Mouse (Mus musculus): Measurements from ENCODE around the gene Kctd2. TPM values are rescaled to one million over a fixed set of nuclear protein-coding genes. Genes with fewer than 3 reads are reported as not detected.
"Not testable (repeated sequence)": the region's sequence is repeated elsewhere in the genome, so short reads cannot be mapped to it uniquely, and the experiment has no call there.

Gene Kctd2
- total RNA-seq, 2 experiments from 2014 or later, result 27.9 to 28.3 TPM

DNA sequence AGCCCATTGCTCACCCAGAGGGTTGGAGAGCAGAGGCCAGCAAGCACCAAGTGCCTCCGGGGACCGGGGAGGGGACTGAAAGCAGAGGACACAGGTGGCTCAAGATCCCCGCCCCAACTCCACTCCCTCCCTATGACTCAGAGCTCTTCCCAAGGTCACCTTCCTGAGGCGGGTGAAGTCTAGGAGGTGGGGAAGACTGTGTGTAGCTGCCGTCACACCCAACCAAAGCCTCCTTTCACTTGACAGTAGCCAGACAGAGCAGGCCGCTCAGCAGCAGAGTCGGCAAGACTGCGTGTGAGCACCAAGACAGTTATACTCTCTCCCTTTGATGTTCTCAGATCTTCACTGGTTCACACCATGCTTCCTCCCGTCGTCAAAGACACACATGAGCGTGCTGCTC is 43.5 kb downstream of the Kctd2 start:
- intact Hi-C loops (cut with DNase I), result loop anchor here (10.0 kb wide), 1 partner anchor 259 kb away; no protein-coding TSS in a partner anchor
- no peak for DNase-seq

DNA sequence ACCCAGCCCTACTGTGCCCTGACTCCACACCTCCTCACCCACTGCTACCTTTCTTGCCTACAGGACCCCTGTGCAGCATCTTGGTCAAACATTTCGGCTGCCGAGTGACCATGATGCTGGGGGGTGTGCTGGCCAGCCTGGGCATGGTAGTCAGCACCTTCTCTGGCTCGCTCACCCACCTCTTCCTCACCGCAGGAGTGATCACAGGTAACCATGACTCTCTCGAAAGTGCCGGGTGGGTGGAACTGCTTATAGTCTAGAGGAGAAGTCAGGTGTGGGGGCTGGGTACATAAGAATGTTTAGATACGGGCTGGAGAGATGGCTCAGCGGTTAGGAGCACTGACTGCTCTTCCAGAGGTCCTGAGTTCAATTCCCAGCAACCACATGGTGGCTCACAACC is 44.9 kb downstream of the Kctd2 start:
- intact Hi-C loops (cut with DNase I), result loop anchor here (10.0 kb wide), 1 partner anchor 260 kb away; no protein-coding TSS in a partner anchor

GRCm38 (mm10) chr11:115467217-115467618 is 47.3 kb downstream of the Kctd2 start:
- intact Hi-C loops (cut with DNase I), result loop anchor here (10.0 kb wide), 1 partner anchor 262 kb away; no protein-coding TSS in a partner anchor
- DNase-seq, result no peak

More for the DNA sequence above, 44.9 kb downstream of the Kctd2 start:
- no peak for DNase-seq

- intact Hi-C loops (cut with DNase I), result no loop called here
- DNase-seq, result no peak
These were observed 52.3 kb downstream of the Kctd2 start for GRCm38 (mm10) chr11:115472183-115472582.

- intact Hi-C loops (cut with DNase I), result loop anchor here (1.0 kb wide), 2 partner anchors 45 to 115 kb away; no protein-coding TSS in a partner anchor
- peak; percentile 94 to 99 for DNase-seq
These were observed 53.8 kb downstream of the Kctd2 start for GRCm38 (mm10) chr11:115473626-115474275.

- intact Hi-C loops (cut with DNase I), result no loop called here
- peak; percentile 95 to 96 for DNase-seq
These were observed 55.3 kb downstream of the Kctd2 start, which contains the start of gene Armc7 for GRCm38 (mm10) chr11:115475025-115475757. Armc7 (plus strand) TSS chr11:115475667.

DNA sequence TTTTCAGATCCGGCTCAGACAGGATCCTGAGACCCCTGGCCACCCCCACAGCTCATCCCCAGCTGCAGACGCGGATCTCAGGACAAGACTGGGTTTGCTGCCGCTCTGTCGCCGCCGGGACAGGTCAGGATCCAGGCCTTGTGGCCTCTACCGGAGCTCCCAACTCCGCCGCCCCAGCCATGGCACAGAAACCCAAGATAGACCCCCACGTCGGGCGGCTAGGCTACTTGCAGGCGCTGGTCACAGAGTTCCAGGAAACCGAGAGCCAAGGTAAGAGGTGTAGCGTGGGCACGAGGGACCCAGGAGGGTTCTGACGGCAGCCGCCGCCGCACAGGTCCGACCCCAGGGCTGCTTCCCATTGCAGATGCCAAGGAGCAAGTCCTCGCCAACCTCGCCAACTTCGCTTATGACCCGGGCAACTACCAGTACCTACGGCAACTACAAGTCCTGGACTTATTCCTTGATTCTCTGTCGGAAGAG is 55.9 kb downstream of the Kctd2 start:
- intact Hi-C loops (cut with DNase I), result no loop called here

DNA sequence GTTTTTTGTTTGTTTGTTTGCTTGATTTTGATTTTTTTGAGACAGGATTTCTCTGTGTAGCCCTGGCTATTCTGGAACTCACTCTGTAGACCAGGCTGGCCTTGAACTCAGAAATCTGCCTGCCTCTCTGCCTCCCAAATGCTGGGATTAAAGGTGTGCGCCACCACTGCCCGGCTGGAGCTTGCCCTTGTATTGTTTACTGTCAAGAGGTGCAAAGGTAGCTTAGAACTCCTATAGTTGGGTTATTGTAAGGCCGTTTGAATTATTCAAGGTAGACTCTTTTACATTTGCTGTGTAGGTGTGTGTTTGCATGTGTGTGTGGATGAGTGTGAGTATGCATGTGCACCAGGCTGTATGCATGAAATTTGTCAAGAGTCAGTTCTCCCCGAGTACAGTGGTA is 56.7 kb downstream of the Kctd2 start:
- DNase-seq; intact Hi-C loops (cut with DNase I): not testable (repeated sequence)

More for the DNA sequence above, 55.9 kb downstream of the Kctd2 start:
- DNase-seq, result no peak

DNA sequence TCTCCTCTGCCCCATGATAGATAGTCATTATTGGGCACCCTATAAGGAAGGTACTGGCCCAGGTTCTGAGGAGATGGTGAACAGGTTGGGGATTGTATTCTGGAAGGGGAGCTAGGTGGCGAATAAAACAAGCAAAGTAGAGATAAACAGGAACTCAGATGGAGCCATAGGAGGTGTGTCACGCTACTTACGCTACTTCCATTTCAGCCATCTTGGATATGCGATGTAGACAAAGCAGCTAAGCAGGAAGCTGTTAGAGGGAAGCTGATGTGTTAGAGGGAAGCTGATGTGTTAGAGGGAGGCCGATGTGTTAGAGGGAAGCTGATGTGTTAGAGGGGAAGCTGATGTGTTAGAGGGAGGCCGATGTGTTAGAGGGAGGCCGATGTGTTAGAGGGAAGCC is 57.5 kb downstream of the Kctd2 start:
- DNase-seq; intact Hi-C loops (cut with DNase I): not testable (repeated sequence)

DNA sequence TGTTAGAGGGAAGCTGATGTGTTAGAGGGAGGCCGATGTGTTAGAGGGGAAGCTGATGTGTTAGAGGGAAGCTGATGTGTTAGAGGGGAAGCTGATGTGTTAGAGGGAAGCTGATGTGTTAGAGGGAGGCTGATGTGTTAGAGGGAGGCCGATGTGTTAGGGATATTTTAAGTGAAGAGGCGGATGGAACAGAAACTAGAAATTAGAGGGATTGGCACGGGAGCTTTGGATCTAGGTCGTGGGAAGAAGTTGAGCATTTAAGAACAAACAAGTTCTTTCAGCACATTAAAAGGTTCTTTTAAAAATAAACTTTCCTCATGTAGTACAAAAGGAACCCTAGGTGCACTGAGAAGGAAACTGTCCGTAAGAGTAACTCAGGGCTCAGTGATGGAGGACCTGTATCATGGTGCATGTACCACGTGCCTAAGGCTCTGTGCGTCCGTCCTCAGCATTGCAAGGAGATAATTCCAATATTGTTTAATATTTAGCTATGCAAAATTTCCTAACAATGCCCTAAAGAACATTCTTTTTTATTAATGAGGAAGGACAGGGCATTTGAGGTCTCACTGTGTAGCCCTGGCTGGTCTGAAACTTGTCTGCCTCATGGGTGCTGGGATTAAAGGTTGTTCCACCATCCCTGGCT is 58.5 kb downstream of the Kctd2 start:
- DNase-seq, result no peak
- intact Hi-C loops (cut with DNase I), result no loop called here

Small RNAs within 50 kb of the gene (microRNA-seq; reads per million reads assigned to microRNA genes)
- gene Mir3968 (ENCODE audit: borderline number of aligned reads in 2 of 2), result 0 reads per million in 2 experiments

Other genes with a start within 250 kb of the Kctd2 start
- gene Tmem104, start 232.6 kb upstream of the Kctd2 start, total RNA-seq (2021), result 10 to 100 TPM; 10.4 to 12.5 TPM
- gene Nat9, start 232.3 kb upstream of the Kctd2 start, total RNA-seq (2021), result 10 to 100 TPM; 19.8 to 28.0 TPM
- gene Grin2c, start 152.9 kb upstream of the Kctd2 start, total RNA-seq (2021), result under 1 TPM; 0.11 to 0.25 TPM
- 1 to 10 TPM; 9.5 to 9.7 TPM for gene Fdxr, start 143.1 kb upstream of the Kctd2 start, total RNA-seq (2021)
- gene Fads6, start 122.5 kb upstream of the Kctd2 start, total RNA-seq (2021), result 1 to 10 TPM; 1.2 TPM
- gene Otop2, start 113.0 kb upstream of the Kctd2 start, total RNA-seq (2021), result not detected
- under 1 TPM in 1 of 2 experiments, not detected in 1; 0.14 TPM for gene Ush1g, start 98.1 kb upstream of the Kctd2 start, total RNA-seq (2021)
- not detected for gene Otop3, start 85.4 kb upstream of the Kctd2 start, total RNA-seq (2021)
- gene Hid1, start 52.4 kb upstream of the Kctd2 start, total RNA-seq (2021), result 1 to 10 TPM; 4.2 to 4.8 TPM
- gene Cdr2l, start 38.2 kb upstream of the Kctd2 start, total RNA-seq (2021), result 1 to 10 TPM; 5.8 to 5.9 TPM
- gene Mrpl58, start 16.4 kb upstream of the Kctd2 start, total RNA-seq (2021), result 100 to 1,000 TPM; 134 to 149 TPM
- gene Atp5h, start 166 bp upstream of the Kctd2 start, total RNA-seq (2021), result 1,000 to 10,000 TPM; 2,281 to 2,357 TPM
- gene Trim80, start 20.4 kb downstream of the Kctd2 start, total RNA-seq (2021), result not detected
- not detected for gene Slc16a5, start 42.3 kb downstream of the Kctd2 start, total RNA-seq (2021)
- 1 to 10 TPM; 1.5 to 2.4 TPM for gene Armc7, start 55.5 kb downstream of the Kctd2 start, total RNA-seq (2021)
- 10 to 100 TPM; 13.1 to 14.2 TPM for gene Nt5c, start 71.7 kb downstream of the Kctd2 start, total RNA-seq (2021)
- 100 to 1,000 TPM; 124 to 143 TPM for gene Jpt1, start 94.3 kb downstream of the Kctd2 start, total RNA-seq (2021)
- gene Sumo2, start 116.1 kb downstream of the Kctd2 start, total RNA-seq (2021), result 100 to 1,000 TPM; 165 to 185 TPM
- gene Nup85, start 144.3 kb downstream of the Kctd2 start, total RNA-seq (2021), result 10 to 100 TPM; 23.5 to 23.8 TPM
- 10 to 100 TPM; 80.1 to 85.7 TPM for gene Mrps7, start 183.8 kb downstream of the Kctd2 start, total RNA-seq (2021)
- 10 to 100 TPM; 18.0 to 21.3 TPM for gene Gga3, start 183.9 kb downstream of the Kctd2 start, total RNA-seq (2021)
- 10 to 100 TPM; 47.3 to 53.8 TPM for gene Mif4gd, start 192.8 kb downstream of the Kctd2 start, total RNA-seq (2021)
- gene Slc25a19, start 208.2 kb downstream of the Kctd2 start, total RNA-seq (2021), result 10 to 100 TPM; 35.5 to 38.8 TPM